In the genomic region with DNA sequence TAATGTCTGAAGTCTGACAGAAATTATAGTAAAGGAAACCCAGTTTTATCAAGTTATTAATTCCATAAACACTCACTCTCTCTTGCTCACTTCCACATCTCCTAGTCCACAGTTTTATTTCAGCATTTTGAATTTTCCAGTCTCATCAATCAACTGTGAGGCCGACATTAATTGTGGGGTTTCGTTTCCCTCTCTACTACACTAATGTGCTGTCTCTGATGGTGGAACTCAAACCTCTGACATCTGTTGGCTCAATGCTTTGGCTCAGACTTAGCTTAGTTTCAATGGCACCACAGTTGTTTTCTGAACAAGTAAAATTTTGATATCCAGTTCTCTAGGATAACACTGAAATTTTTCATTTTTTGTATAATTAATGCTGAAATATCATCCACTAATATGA, we compare ENCODE assay signal across 19 mouse cellular contexts.
"Had no signal": no experiment of that assay in that cellular context is flagged by ENCODE, and none has a peak within 500 bp of the region (broad histone marks: within the 10 kb centered on the region; RNA-seq: fewer than 3 reads in every experiment).

No protein-coding gene starts in this region.

- H3K4me2 ChIP-seq: liver, embryonic 12.5 days; lung, embryonic 15.5 days; midbrain, embryonic 12.5 days; neural tube, embryonic 13.5 days; neural tube, embryonic 15.5 days; stomach, embryonic 15.5 days had no signal

- H3K9ac ChIP-seq: liver, embryonic 12.5 days; liver, embryonic 14.5 days; lung, embryonic 15.5 days; midbrain, embryonic 12.5 days; neural tube, embryonic 13.5 days; neural tube, embryonic 15.5 days; stomach, embryonic 15.5 days had no signal

- H3K27ac ChIP-seq: liver, embryonic 12.5 days; liver, embryonic 14.5 days; lung, embryonic 15.5 days; midbrain, embryonic 10.5 days; midbrain, embryonic 12.5 days; neural tube, embryonic 13.5 days; neural tube, embryonic 15.5 days; stomach, embryonic 15.5 days; stomach, postnatal 0 days had no signal

- H3K4me3 ChIP-seq: liver, embryonic 12.5 days; lung, embryonic 15.5 days; midbrain, embryonic 10.5 days; midbrain, embryonic 12.5 days; myocyte; neural tube, embryonic 13.5 days; neural tube, embryonic 15.5 days; stomach, embryonic 15.5 days had no signal

- H3K27me3 ChIP-seq: liver, embryonic 12.5 days; lung, embryonic 15.5 days; midbrain, embryonic 12.5 days; neural tube, embryonic 13.5 days; neural tube, embryonic 15.5 days; stomach, embryonic 15.5 days had no signal

- H3K36me3 ChIP-seq: liver, embryonic 12.5 days; lung, embryonic 15.5 days; midbrain, embryonic 10.5 days; midbrain, embryonic 12.5 days; neural tube, embryonic 13.5 days; neural tube, embryonic 15.5 days; stomach, embryonic 15.5 days had no signal

- ATAC-seq: liver, embryonic 12.5 days; midbrain, embryonic 16.5 days had no signal

- H3K4me1 ChIP-seq: liver, embryonic 12.5 days; lung, embryonic 15.5 days; midbrain, embryonic 10.5 days; midbrain, embryonic 12.5 days; neural tube, embryonic 13.5 days; neural tube, embryonic 15.5 days; stomach, embryonic 15.5 days had no signal

- H3K9me3 ChIP-seq: liver, embryonic 12.5 days; lung, embryonic 15.5 days; midbrain, embryonic 10.5 days; midbrain, embryonic 12.5 days; neural tube, embryonic 13.5 days; neural tube, embryonic 15.5 days; stomach, embryonic 15.5 days had no signal

- DNase-seq: lung, adult 18-20 months; lung, postnatal 14 days; lung, postnatal 4 days; midbrain, embryonic 14.5 days; retina, postnatal 1 day; right cerebral cortex, adult 18-20 months; thymus, adult 2 months; thymus, postnatal 36 days had no signal
